Mouse (Mus musculus) spleen, adult 2 months (tissue): ENCODE results near the gene Fkbp15. TPM values are rescaled to one million over a fixed set of nuclear protein-coding genes. Genes with fewer than 3 reads are reported as not detected.
A peak's percentile ranks its signal among the peaks of the same experiment; 100 is the strongest.

Source experiments
- DNase-seq, 2 experiments: peaks; one replicate each; pipeline versions ENCODE4 v3.0.0 to v3.0.0-alpha.2; 2012 to 2021; ENCODE audit warnings: low spot score in 2 of 2, low read depth in 1 of 2
- H3K27ac ChIP-seq: fragments of 200-500 bp; 2 replicates; pipeline ENCODE4 v1.5.1; 2012; ENCODE audit warnings: low read length, inconsistent platforms; ENCODE audit not compliant: insufficient read depth
- H3K27me3 ChIP-seq: fragments of 200-500 bp; 2 replicates; pipeline ENCODE4 v1.6.1; 2012; ENCODE audit warnings: mild to moderate bottlenecking, moderate library complexity, low read length, inconsistent platforms; ENCODE audit not compliant: control insufficient read depth, insufficient read depth
- H3K36me3 ChIP-seq: fragments of 200-500 bp; 2 replicates; pipeline ENCODE4 v1.6.1; 2012; ENCODE audit warnings: mild to moderate bottlenecking, low read length, inconsistent platforms; ENCODE audit not compliant: control insufficient read depth, insufficient read depth
- H3K4me1 ChIP-seq: fragments of 200-500 bp; 2 replicates; pipeline ENCODE4 v1.6.1; 2011; ENCODE audit warnings: inconsistent platforms; ENCODE audit not compliant: control insufficient read depth, insufficient read depth, insufficient read length
- H3K4me3 ChIP-seq: fragments of 200-500 bp; 2 replicates; pipeline ENCODE4 v1.5.1; 2011; ENCODE audit warnings: mild to moderate bottlenecking, inconsistent platforms; ENCODE audit not compliant: insufficient read depth, insufficient read length; ENCODE audit errors: extremely low read depth
- CTCF ChIP-seq: fragments of 200-500 bp; IDR thresholded peaks from 2 replicates; pipeline ENCODE4 v1.5.1; 2011; ENCODE audit warnings: mild to moderate bottlenecking, inconsistent platforms; ENCODE audit not compliant: insufficient read depth, insufficient read length, insufficient replicate concordance; ENCODE audit errors: extremely low read depth
- POLR2A ChIP-seq: fragments of 200-500 bp; IDR thresholded peaks from 2 replicates; pipeline ENCODE4 v1.6.1; 2011; ENCODE audit warnings: low read depth, low read length, inconsistent platforms
- WGBS: fragments of 180-500 bp; shearing (Covaris S2); methylation state at CpG from one replicate; pipeline ENCODE4 v1.1.7; 2018; 5-methylcytosine and 5-hydroxymethylcytosine counted together
- polyA plus RNA-seq: library from polyadenylated mRNA; depleted of rRNA; stranded (reverse); fragments of >200 nt; gene quantifications from 2 replicates; pipeline ENCODE4 v1.2.3, GENCODE M21; 2012

The Fkbp15 gene
- polyA plus RNA-seq, 1 experiment, result 32.2 TPM

DNA sequence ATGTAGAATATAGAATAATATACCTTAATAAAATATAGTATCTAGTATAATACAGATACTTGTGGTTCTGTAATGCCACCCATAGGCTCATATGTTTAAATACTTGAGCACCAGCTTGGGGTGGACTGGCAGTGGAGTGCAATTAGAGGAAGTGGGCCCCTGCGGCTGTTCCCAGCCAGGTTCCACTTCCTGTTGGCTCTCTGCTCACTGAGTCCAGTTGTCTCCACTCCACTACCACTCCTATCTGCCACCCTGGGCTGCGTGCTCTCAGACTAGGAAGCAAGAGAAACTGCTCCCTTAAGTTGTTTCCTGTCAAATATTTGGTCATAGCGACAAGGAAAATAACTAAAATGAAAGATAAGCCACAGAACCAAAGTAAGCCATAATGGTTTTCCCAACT, 37.7 kb downstream of the Fkbp15 start:
- peak in 1 of 2 experiments; percentile 21 for DNase-seq
- no peak for TF ChIP-seq CTCF
- TF ChIP-seq POLR2A, result no peak
- Histone ChIP-seq H3K4me1 (no peaks in the 10 kb centered on the region; the same call in 1 of the 2 replicates), H3K36me3 (peaks cover 50% of the 10 kb centered on the region), H3K27me3 (no peaks in the 10 kb centered on the region), H3K27ac (no peak overlapping the region), H3K4me3 (no peak overlapping the region)
- 33% methylated on average over 3 of the region's 3 CpGs for WGBS

GRCm38 (mm10) chr4:62318294-62318693, 42.1 kb downstream of the Fkbp15 start:
- no peak for TF ChIP-seq CTCF
- TF ChIP-seq POLR2A, result no peak
- Histone ChIP-seq H3K27ac (no peak overlapping the region), H3K27me3 (no peaks in the 10 kb centered on the region), H3K4me3 (no peak overlapping the region), H3K36me3 (peaks cover 40% of the 10 kb centered on the region), H3K4me1 (no peaks in the 10 kb centered on the region; the same call in 1 of the 2 replicates)
- 76% methylated on average over 1 of the region's 1 CpGs for WGBS
- DNase-seq, result no peak

GRCm38 (mm10) chr4:62316456-62316855, 43.9 kb downstream of the Fkbp15 start:
- peaks cover 2% of the 10 kb centered on the region; the same call in 1 of the 2 replicates for H3K4me1 ChIP-seq
- TF ChIP-seq CTCF, result no peak
- no peak for TF ChIP-seq POLR2A
- no peaks in the 10 kb centered on the region for H3K27me3 ChIP-seq
- H3K27ac ChIP-seq, result no peak overlapping the region
- 60% methylated on average over 2 of the region's 2 CpGs for WGBS
- no peak for DNase-seq
- peaks cover 40% of the 10 kb centered on the region for H3K36me3 ChIP-seq
- H3K4me3 ChIP-seq, result no peak overlapping the region

- TF ChIP-seq CTCF, result no peak
- no peak for TF ChIP-seq POLR2A
- Histone ChIP-seq H3K36me3 (peaks cover 32% of the 10 kb centered on the region), H3K4me3 (no peak overlapping the region), H3K27ac (no peak overlapping the region), H3K27me3 (no peaks in the 10 kb centered on the region), H3K4me1 (peaks cover 2% of the 10 kb centered on the region; the same call in 1 of the 2 replicates)
- DNase-seq, result no peak
- WGBS, result 92% methylated on average over 3 of the region's 3 CpGs
These were observed 45.8 kb downstream of the Fkbp15 start for GRCm38 (mm10) chr4:62314516-62314915.

DNA sequence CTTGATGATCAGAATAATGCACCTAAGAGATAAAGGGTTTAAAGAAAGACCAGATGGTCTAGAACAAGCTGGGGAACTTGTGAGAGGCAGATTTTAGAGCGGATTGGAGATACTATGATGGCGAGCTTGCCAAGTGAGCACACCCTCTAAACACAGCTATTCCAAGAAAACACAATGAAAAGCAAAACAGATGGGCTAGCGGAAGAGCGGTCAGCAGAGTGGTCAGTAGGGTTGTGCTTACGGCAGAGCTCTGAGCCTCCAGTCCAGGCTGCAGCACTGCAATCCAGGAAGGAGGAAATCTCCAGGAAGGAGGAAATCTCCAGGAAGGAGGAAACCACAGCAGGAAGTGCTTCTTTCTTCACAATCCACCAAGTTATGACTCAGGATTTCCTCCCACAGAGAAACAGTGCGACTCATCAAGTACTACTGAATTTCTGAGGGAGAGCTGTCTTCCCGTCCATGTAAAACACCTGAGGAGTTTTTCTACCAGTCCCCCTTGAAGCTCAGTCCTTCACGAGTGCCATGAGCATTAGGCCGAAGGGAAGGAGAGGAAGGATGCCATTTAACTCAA, 46.6 kb downstream of the Fkbp15 start:
- Histone ChIP-seq H3K27ac (no peak overlapping the region), H3K4me3 (no peak overlapping the region), H3K27me3 (no peaks in the 10 kb centered on the region), H3K4me1 (peaks cover 2% of the 10 kb centered on the region; the same call in 1 of the 2 replicates), H3K36me3 (peaks cover 29% of the 10 kb centered on the region)
- TF ChIP-seq CTCF (no peak), POLR2A (no peak)
- DNase-seq, result no peak
- WGBS, result 82% methylated on average over 9 of the region's 9 CpGs

DNA sequence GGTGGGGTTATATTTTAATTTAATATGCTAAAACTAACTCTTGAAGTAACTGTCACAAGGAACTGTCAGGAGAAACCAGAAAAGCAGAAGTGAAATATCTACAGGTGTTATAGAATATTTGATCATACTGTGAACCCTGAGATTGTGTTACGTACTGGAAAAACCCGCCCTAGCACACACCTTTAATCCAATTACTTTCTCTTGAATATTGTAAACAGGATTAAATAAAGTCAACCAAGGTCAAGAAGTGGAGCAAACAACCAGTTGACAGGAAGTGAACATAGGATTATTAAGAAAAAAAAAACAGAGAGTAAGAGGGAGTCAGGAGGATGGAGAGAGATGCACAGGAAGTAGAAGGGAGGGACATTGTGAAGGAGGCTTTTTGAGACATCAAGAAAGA, 47.5 kb downstream of the Fkbp15 start:
- WGBS, result 60% methylated on average over 2 of the region's 2 CpGs

GRCm38 (mm10) chr4:62308406-62308805, 51.9 kb downstream of the Fkbp15 start:
- H3K4me1 ChIP-seq, result peaks cover 2% of the 10 kb centered on the region; the same call in 1 of the 2 replicates
- DNase-seq, result no peak
- H3K27ac ChIP-seq, result no peak overlapping the region
- no peaks in the 10 kb centered on the region for H3K27me3 ChIP-seq
- TF ChIP-seq CTCF (no peak), POLR2A (no peak)
- H3K4me3 ChIP-seq, result no peak overlapping the region
- peaks cover 40% of the 10 kb centered on the region for H3K36me3 ChIP-seq

More for the DNA sequence above, 47.5 kb downstream of the Fkbp15 start:
- peaks cover 29% of the 10 kb centered on the region for H3K36me3 ChIP-seq
- H3K4me1 ChIP-seq, result peaks cover 2% of the 10 kb centered on the region; the same call in 1 of the 2 replicates
- no peaks in the 10 kb centered on the region for H3K27me3 ChIP-seq
- TF ChIP-seq POLR2A (no peak), CTCF (no peak)
- H3K4me3 ChIP-seq, result no peak overlapping the region
- peak overlapping the region; percentile 8; the same call in 1 of the 2 replicates for H3K27ac ChIP-seq
- peak in 1 of 2 experiments; percentile 41 for DNase-seq
